Mouse (Mus musculus): ENCODE measurements around the gene Dab2ip.

The Dab2ip gene

GRCm38 (mm10) chr2:35713460-35713859, 155.4 kb downstream of the Dab2ip start:
- DNase-seq (ENCODE audit: low read depth, low spot score): no peak

GRCm38 (mm10) chr2:35714742-35715167, 156.7 kb downstream of the Dab2ip start:
- no peak for DNase-seq (ENCODE audit: low read depth, low spot score)

DNA sequence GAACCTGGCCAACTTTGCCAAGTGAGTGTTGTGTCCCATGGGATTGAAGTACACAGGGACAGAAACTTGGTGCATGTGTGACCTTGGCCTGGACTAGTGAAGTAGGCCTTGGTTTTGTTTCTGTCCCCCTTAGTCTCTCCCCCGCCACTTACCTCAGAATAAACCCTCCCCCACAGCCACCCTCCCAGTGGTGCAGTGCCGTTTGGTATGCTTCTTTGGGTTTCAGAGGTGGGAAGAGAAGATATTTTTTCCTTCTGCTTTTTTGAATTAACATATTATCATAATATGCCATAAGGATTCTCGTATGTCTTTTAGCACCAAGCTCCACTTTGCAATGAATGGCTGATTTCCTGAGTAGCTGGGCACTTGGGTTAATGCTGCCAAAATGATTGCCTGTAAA, 157.4 kb downstream of the Dab2ip start:
- no peak for DNase-seq (ENCODE audit: low read depth, low spot score)

GRCm38 (mm10) chr2:35716175-35716574, 158.1 kb downstream of the Dab2ip start:
- no peak for DNase-seq (ENCODE audit: low read depth, low spot score)

- no peak for DNase-seq (ENCODE audit: low read depth, low spot score)
These were observed 160.0 kb downstream of the Dab2ip start for GRCm38 (mm10) chr2:35718003-35718500.

DNA sequence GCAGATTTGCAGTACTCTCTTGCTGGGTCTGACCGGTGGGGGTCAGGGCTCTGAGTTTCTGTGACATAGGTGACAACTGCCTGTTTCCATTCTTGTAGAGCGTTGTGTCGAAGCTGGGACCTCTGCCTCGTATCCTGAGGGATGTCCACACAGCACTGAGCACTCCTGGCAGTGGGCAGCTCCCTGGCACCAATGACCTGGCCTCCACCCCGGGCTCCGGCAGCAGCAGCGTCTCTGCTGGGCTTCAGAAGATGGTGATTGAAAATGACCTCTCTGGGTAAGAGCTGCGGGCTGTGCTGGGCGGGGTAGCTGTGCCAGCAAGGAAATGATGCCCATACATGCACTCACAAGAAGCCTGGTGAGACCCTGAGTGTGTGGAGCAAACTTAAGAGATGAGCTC, 160.6 kb downstream of the Dab2ip start:
- DNase-seq (ENCODE audit: low read depth, low spot score): no peak

- DNase-seq (ENCODE audit: low read depth, low spot score): no peak
These were observed 161.4 kb downstream of the Dab2ip start for GRCm38 (mm10) chr2:35719230-35720005.

DNA sequence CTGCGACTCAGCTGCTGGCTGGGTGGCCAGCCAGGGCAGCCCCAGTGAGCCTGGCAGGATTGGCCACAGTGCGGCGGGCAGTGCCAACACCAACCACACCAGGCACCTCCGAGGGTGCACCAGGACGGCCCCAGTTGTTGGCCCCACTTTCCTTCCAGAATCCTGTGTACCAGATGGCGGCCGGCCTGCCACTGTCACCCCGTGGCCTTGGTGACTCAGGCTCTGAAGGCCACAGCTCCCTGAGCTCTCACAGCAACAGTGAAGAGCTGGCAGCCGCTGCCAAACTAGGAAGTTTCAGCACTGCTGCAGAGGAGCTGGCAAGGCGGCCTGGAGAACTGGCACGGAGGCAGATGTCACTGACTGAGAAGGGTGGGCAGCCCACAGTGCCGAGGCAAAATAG, 162.0 kb downstream of the Dab2ip start:
- no peak for DNase-seq (ENCODE audit: low read depth, low spot score)

GRCm38 (mm10) chr2:35720550-35720949, 162.5 kb downstream of the Dab2ip start:
- no peak for DNase-seq (ENCODE audit: low read depth, low spot score)

GRCm38 (mm10) chr2:35720956-35721355, 162.9 kb downstream of the Dab2ip start:
- DNase-seq (ENCODE audit: low read depth, low spot score): no peak

- no peak for DNase-seq (ENCODE audit: low read depth, low spot score)
These were observed 164.8 kb downstream of the Dab2ip start for GRCm38 (mm10) chr2:35722821-35723220.

DNA sequence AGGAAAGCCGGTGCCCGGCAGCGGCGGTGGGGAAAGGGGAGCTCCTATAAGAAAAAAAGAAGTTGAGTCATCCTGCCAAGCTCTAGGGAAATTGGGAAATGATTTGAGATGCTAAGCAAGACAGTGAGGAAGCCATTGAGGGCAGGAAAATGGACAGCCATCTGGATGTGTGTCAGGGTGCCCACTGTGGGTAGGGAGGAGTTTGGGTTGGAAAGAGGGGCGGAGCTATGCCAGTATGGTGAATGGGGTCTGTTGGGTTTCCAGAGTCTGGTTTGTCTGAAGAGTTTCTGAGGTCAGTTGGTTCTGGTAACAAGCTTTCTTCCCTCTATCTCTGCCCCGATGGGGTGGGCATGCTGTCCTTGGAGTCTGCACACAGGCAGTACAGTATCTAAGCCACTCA, 165.2 kb downstream of the Dab2ip start:
- no peak for DNase-seq (ENCODE audit: low read depth, low spot score)

DNA sequence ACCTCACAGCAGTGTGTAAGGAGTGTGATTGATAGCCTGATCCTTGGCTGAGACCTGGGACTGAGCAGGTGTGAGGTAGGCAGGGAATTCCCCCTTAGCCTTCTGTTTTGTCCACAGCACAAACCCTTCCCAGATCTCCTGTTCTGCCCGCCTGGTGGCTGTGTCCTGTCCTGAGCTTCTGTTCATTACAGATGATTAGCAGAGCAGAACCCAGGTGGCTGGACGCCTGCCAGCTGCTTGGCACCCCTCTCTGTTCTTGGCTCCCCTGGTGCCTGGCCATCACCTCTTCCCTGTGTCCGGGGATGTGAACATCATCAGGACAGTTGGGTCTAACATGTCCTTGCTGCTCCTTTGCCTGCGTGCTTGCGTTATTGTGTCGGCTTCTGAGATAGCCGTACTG, 165.6 kb downstream of the Dab2ip start:
- DNase-seq (ENCODE audit: low read depth, low spot score): no peak

- DNase-seq (ENCODE audit: low read depth, low spot score): no peak
These were observed 170.6 kb downstream of the Dab2ip start for GRCm38 (mm10) chr2:35728633-35729032.

DNA sequence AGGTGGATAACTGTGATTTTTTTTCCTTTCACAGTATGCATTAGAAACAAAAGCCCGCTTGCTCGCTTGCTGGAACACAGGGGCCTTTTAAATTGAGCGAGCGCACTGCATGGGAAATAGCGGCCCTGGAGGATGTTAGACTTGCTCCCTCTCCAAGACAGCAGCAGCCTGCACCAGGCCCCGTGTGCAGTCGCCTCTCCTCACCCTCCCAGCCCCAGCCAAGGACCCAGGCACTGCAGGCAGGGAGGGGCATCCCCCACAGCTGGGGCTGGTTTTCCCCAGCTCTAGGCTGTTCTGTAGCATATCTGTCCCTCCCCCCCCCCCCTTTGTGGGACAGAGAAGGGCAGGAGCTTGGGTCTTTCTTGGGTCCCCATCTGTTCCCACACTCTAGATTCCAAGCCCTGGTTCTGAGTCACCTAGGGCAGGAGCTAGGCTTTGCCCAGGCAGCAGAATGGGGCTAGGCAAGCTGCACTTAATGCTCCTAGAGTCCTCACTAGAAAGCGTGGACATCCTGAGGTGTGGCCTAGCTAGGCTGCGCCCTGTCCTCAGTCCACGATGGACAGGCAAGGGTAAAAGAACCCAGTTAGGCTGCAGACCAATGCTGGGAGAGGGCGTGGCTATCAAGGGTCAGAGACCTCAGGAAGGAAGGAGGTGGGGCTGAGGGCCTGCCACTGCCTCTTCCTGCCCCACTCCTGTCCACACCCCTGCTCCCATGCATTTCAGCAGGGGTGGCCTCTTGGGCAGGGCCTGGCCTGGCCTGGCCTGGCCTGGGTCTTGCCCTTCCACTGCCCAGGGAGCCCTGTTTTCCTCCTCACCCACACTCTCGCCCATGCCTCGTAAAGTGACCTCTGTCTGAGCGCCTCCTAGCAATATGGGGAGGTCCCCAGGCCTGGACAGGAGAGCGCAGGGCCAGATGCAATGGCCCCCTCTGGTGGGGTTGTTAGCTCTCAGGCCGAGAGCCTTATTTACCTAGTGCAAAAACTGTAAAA, 171.3 kb downstream of the Dab2ip start:
- DNase-seq (ENCODE audit: low read depth, low spot score): no peak

DNA sequence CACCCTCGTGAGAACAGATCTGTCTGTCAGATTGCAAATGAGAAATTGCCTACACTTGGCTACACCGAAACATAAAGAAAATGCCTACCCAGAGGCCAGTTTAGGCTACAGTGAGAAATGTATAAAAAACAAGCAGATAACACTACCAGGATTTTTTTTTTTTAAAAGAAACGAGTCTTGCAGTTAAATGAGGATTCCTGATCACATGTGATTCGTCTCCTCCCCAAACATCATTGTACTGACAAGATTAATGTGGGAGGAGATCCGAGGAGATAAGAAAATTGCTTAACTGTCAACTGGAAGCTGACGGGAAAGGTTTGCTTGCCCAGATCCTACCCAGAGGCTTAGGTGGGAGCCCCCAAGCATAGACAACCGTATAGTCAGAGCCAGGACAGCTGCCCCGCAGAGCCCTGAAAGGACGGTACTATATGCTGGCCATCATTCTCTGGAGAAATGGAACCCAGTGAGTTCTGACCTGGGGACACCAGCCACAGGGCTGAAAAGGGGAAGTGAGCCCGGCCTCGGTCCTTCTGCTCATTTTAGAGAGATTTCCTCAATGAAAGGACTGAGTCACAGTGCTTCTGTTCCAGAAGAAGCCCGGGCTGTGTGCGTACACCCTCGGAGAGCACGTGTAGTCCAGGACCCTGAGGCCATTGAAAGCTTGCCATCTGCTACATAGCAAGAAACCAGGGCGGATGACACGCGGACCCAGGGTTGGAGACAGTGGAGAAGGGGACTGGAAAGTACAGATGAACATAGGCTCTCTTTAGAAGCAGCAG, 173.8 kb downstream of the Dab2ip start:
- no peak for DNase-seq (ENCODE audit: low read depth, low spot score)

DNA sequence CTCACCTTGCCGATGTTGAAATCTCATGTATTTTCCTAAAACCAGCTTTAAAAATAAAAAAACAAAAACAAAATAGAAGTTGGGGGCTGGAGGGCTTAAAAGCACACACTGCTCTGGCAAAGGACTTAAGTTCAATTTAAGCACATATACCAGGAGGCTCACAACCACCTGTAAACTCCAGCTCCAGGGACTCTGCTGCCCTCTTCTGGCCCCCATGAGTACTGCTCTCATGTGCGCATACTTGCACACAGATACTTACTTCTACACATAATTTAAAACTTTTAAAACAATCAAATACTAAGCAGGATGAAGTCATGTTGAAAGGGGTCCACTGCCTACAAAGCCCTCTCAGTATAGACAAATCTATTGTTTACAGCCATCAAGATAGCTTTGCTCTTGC, 176.9 kb downstream of the Dab2ip start:
- no peak for DNase-seq (ENCODE audit: low read depth, low spot score)

DNA sequence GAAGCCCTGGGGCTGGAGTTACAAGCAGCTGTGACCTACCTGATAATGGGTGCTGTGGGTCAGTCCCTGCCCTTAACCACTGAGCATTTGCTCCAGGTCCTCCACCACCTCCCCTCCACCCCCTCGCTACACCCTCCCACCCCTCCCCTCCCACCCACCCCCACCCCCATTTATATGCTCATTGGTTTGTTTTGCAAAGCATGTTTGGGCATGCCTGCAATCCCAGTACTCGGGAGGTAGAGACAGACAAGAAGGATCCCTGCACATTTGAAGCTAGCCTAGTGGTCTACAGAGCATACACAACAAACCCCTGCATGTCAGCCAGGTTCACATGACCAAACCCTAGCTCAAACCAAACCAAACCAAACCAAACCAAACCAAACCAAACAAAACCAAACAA, 178.0 kb downstream of the Dab2ip start:
- DNase-seq (ENCODE audit: low read depth, low spot score): no peak

DNA sequence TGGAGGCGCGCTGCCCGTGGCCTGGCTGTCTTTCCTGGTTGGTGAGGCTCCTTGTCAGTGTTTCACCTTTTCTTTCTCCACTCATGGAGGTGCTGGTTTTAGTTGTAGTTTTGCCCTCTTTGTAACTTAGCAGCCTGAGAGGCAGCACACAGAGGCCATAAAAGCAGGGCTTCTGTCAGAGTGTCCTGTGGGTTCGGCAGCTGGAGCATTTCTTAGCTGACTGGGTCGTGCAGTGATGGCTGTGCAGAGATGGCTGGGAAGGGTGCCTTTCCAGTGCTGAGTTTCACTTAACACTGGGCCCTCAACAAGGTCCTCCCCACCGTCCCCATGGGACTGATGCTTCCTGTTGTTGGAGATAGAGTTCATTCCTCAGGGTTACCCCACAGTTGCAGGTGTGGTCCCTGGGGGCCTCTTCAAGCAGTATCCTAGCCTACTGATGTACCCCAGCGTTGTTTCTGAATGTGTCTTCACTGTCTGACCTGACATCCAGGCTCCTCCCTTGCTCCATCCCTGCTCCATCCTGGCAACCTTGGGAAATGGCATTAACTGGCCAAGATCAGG, 179.5 kb downstream of the Dab2ip start:
- DNase-seq (ENCODE audit: low read depth, low spot score): no peak

- DNase-seq (ENCODE audit: low read depth, low spot score): no peak
These were observed 181.7 kb downstream of the Dab2ip start for GRCm38 (mm10) chr2:35739669-35740254.

DNA sequence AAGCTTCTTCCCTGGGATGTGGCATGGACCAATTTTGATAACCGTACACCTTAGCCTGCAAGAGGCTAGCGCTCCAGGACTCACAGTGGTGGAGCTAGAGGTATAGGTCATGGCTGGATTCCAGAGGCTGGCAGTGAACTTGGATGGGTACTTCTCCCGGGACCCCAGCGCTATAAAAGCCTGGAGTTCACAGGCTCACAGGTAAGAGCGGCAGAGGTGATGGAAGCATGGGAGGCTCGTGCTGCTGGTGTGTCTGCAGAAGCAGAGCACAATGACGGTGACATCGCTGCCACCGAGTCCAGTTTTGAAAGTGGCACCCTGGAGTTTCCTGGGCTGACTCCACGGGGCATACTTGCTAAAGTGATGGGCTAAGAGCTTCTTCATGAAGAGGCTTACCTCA, 187.8 kb downstream of the Dab2ip start:
- DNase-seq (ENCODE audit: low read depth, low spot score): no peak

Measured in embryo, embryonic 11.5 days (tissue).